Mouse (Mus musculus) limb, embryonic 14.5 days (tissue): Measurements from ENCODE around the gene Tjp3. TPM values are rescaled to one million over a fixed set of nuclear protein-coding genes. Genes with fewer than 3 reads are reported as not detected.

Experiments used
- ATAC-seq: fragments of 200-750 bp; cut with Nextera tagmentation; 2 replicates; pipeline ENCODE4 v1.8.0; 2017; ENCODE audit warnings: low read depth, moderate number of reproducible peaks, moderate TSS enrichment; ENCODE audit not compliant: low FRiP score
- DNase-seq: peaks from one replicate; pipeline ENCODE4 v3.0.0-alpha.2; 2015; ENCODE audit warnings: low spot score
- H3K27ac ChIP-seq: fragments of 300-500 bp; sonication (generic); replicated peaks from 2 replicates; pipeline ENCODE4 v1.5.1; 2014; ENCODE audit warnings: low read depth, mild to moderate bottlenecking, low read length, moderate library complexity, mixed read lengths
- H3K27me3 ChIP-seq: fragments of 300-500 bp; sonication (generic); 2 replicates; pipeline ENCODE4 v1.6.1; 2014; ENCODE audit warnings: low read length, mixed read lengths; ENCODE audit not compliant: control insufficient read depth, insufficient read depth
- H3K36me3 ChIP-seq: fragments of 300-500 bp; sonication (generic); 2 replicates; pipeline ENCODE4 v1.6.1; 2014; ENCODE audit warnings: mild to moderate bottlenecking, low read length, moderate library complexity, mixed read lengths; ENCODE audit not compliant: control insufficient read depth, insufficient read depth
- H3K4me1 ChIP-seq: fragments of 300-500 bp; sonication (generic); 2 replicates; pipeline ENCODE4 v1.6.1; 2014; ENCODE audit warnings: antibody characterized with exemption, low read length, mixed read lengths; ENCODE audit not compliant: control insufficient read depth, insufficient read depth
- H3K4me2 ChIP-seq: fragments of 300-500 bp; sonication (generic); replicated peaks from 2 replicates; pipeline ENCODE4 v1.6.1; 2014; ENCODE audit warnings: low read depth, mild to moderate bottlenecking, low read length, moderate library complexity; ENCODE audit not compliant: severe bottlenecking
- H3K4me3 ChIP-seq: fragments of 300-500 bp; sonication (generic); replicated peaks from 2 replicates; pipeline ENCODE4 v1.5.1; 2014; ENCODE audit warnings: low read length
- H3K9ac ChIP-seq: fragments of 300-500 bp; sonication (generic); 2 replicates; pipeline ENCODE4 v1.6.1; 2014; ENCODE audit warnings: mild to moderate bottlenecking, low read depth, low read length, moderate library complexity; ENCODE audit not compliant: severe bottlenecking
- H3K9me3 ChIP-seq: fragments of 300-500 bp; sonication (generic); 2 replicates; pipeline ENCODE4 v1.6.1; 2016; ENCODE audit warnings: low read length; ENCODE audit not compliant: control insufficient read depth
- POLR2A ChIP-seq: fragments of 200-500 bp; IDR thresholded peaks from 2 replicates; pipeline ENCODE4 v1.8.0; 2012; ENCODE audit warnings: inconsistent platforms, mild to moderate bottlenecking, moderate library complexity, borderline replicate concordance; ENCODE audit not compliant: insufficient read depth, insufficient read length; ENCODE audit errors: extremely low read depth
- WGBS: fragments of 180-500 bp; shearing (Covaris S2); extraction: QIAGEN DNeasy Blood & Tissue Kit; methylation state at CpG from one replicate; pipeline ENCODE4 v1.1.7; 2014; 5-methylcytosine and 5-hydroxymethylcytosine counted together
- polyA plus RNA-seq, 2 experiments: library from polyadenylated mRNA; depleted of rRNA in 1 of 2; stranded (reverse) in 1 of 2; unstranded in 1 of 2; fragments of >200 nt; fragmentation: Nextera tagmentation in 1 of 2; extraction: Ambion mirVana in 1 of 2; gene quantifications; 2 replicates each; pipeline versions ENCODE4 v1.2.1 to v1.2.3; 2012 to 2014

Gene Tjp3
- polyA plus RNA-seq, 2 experiments = 2.8 to 5.2 TPM

GRCm38 (mm10) chr10:81334324-81334723 is 42.9 kb upstream of the Tjp3 start:
- DNase-seq (no peak), ATAC-seq (no peak)
- WGBS = 65% methylated on average over 11 of the region's 11 CpGs
- no peak overlapping the region for H3K27ac ChIP-seq
- H3K4me3 ChIP-seq = no peak overlapping the region
- no peak overlapping the region for H3K9ac ChIP-seq
- H3K4me2 ChIP-seq = no peak overlapping the region
- H3K9me3 ChIP-seq = no peaks in the 10 kb centered on the region
- H3K27me3 ChIP-seq = 0 out of 2 replicates have a peak, but pooled peaks cover 11% of the 10 kb centered on the region
- no peak for TF ChIP-seq POLR2A
- H3K36me3 ChIP-seq = no peaks in the 10 kb centered on the region
- H3K4me1 ChIP-seq = peaks cover 33% of the 10 kb centered on the region

- ATAC-seq (no peak), DNase-seq (no peak)
- Histone ChIP-seq H3K27ac (no peak overlapping the region), H3K36me3 (peaks cover under 1% of the 10 kb centered on the region), H3K4me2 (peak overlapping the region; percentile 15; the same call in 1 of the 2 replicates), H3K4me1 (peaks cover 42% of the 10 kb centered on the region), H3K9me3 (no peaks in the 10 kb centered on the region), H3K9ac (0 out of 2 replicates have a peak overlapping the region, but pooled peaks have one; percentile 4), H3K27me3 (0 out of 2 replicates have a peak, but pooled peaks cover 2% of the 10 kb centered on the region), H3K4me3 (no peak overlapping the region)
- TF ChIP-seq POLR2A = no peak
- WGBS = 25% methylated on average over 29 of the region's 29 CpGs
These were observed 40.9 kb upstream of the Tjp3 start for GRCm38 (mm10) chr10:81332277-81332676.

GRCm38 (mm10) chr10:81330007-81330406 is 38.6 kb upstream of the Tjp3 start:
- 47% methylated on average over 4 of the region's 4 CpGs for WGBS
- ATAC-seq (peak; percentile 8; the same call in 1 of the 2 replicates), DNase-seq (no peak)
- H3K9ac ChIP-seq = no peak overlapping the region
- H3K4me1 ChIP-seq = peaks cover 29% of the 10 kb centered on the region
- H3K27ac ChIP-seq = peak overlapping the region; percentile 85
- no peaks in the 10 kb centered on the region for H3K9me3 ChIP-seq
- H3K27me3 ChIP-seq = no peaks in the 10 kb centered on the region
- no peak overlapping the region for H3K4me3 ChIP-seq
- H3K36me3 ChIP-seq = peaks cover 24% of the 10 kb centered on the region
- TF ChIP-seq POLR2A = no peak
- 0 out of 2 replicates have a peak overlapping the region, but pooled peaks have one; percentile 21 for H3K4me2 ChIP-seq

- Histone ChIP-seq H3K4me1 (peaks cover 23% of the 10 kb centered on the region), H3K27ac (peak overlapping the region; percentile 85), H3K4me2 (peak overlapping the region; percentile 21), H3K9ac (peak overlapping the region; percentile 40), H3K27me3 (no peaks in the 10 kb centered on the region), H3K9me3 (no peaks in the 10 kb centered on the region), H3K36me3 (peaks cover 30% of the 10 kb centered on the region), H3K4me3 (no peak overlapping the region)
- peak; percentile 82 for DNase-seq
- WGBS = 48% methylated on average over 10 of the region's 10 CpGs
- no peak for TF ChIP-seq POLR2A
- ATAC-seq = peak; percentile 82
These were observed 38.0 kb upstream of the Tjp3 start for GRCm38 (mm10) chr10:81329194-81329975.

GRCm38 (mm10) chr10:81328386-81328785 is 37.0 kb upstream of the Tjp3 start, which contains the start of gene Tbxa2r:
Gene Tbxa2r (plus strand): TSS chr10:81328731.
- no peak within 1 kb of the TSS for H3K4me3 ChIP-seq
- no peak for ATAC-seq
- peak within 1 kb of the TSS; percentile 85 for H3K27ac ChIP-seq
- H3K27me3 ChIP-seq = no peaks in the 10 kb centered on the region
- peaks cover 40% of the 10 kb centered on the region for H3K36me3 ChIP-seq
- H3K4me2 ChIP-seq = peak within 1 kb of the TSS; percentile 21
- H3K9me3 ChIP-seq = no peaks in the 10 kb centered on the region
- no peak for TF ChIP-seq POLR2A
- H3K4me1 ChIP-seq = peaks cover 23% of the 10 kb centered on the region
- 18% methylated on average over 10 of the region's 10 CpGs for WGBS
- H3K9ac ChIP-seq = peak within 1 kb of the TSS; percentile 40
- DNase-seq = no peak
